Mouse (Mus musculus) ES-Bruce4 (cell line): ENCODE data around the gene Atp6v0d1. TPM values are rescaled to one million over a fixed set of nuclear protein-coding genes. Genes with fewer than 3 reads are reported as not detected.

Source experiments
- H3K27ac ChIP-seq: 2 replicates; pipeline ENCODE4 v1.5.1; 2012; ENCODE audit warnings: low read length, inconsistent platforms; ENCODE audit not compliant: insufficient read depth
- H3K27me3 ChIP-seq: 2 replicates; pipeline ENCODE4 v1.6.1; 2012; ENCODE audit warnings: mild to moderate bottlenecking, low read length, inconsistent platforms; ENCODE audit not compliant: control insufficient read depth, poor library complexity, insufficient read depth, severe bottlenecking
- H3K36me3 ChIP-seq: 2 replicates; pipeline ENCODE4 v1.6.1; 2012; ENCODE audit warnings: inconsistent platforms, mild to moderate bottlenecking, low read length, moderate library complexity; ENCODE audit not compliant: control insufficient read depth, poor library complexity, insufficient read depth, severe bottlenecking
- H3K4me1 ChIP-seq: one replicate; pipeline ENCODE4 v1.8.1; 2011; ENCODE audit warnings: low read length; ENCODE audit not compliant: control insufficient read depth, insufficient read depth
- H3K4me3 ChIP-seq: 2 replicates; pipeline ENCODE4 v1.5.1; 2011; ENCODE audit warnings: low read depth, mild to moderate bottlenecking, low read length
- H3K9ac ChIP-seq: 2 replicates; pipeline ENCODE4 v1.6.1; 2012; ENCODE audit warnings: low read depth, mild to moderate bottlenecking, inconsistent platforms; ENCODE audit not compliant: poor library complexity, severe bottlenecking
- H3K9me3 ChIP-seq: replicated peaks from 2 replicates; pipeline ENCODE4 v1.6.1; 2012; ENCODE audit warnings: mild to moderate bottlenecking, low read length, inconsistent platforms; ENCODE audit not compliant: control insufficient read depth, poor library complexity, insufficient read depth, severe bottlenecking
- CTCF ChIP-seq: IDR thresholded peaks from one replicate; pipeline ENCODE4 v1.8.1; 2011; ENCODE audit warnings: low read depth, low read length
- EP300 ChIP-seq: IDR thresholded peaks from 2 replicates; pipeline ENCODE4 v1.6.1; 2011; ENCODE audit warnings: low read depth, low read length; ENCODE audit not compliant: insufficient read depth
- POLR2A ChIP-seq: IDR thresholded peaks from one replicate; pipeline ENCODE4 v1.8.1; 2011; ENCODE audit warnings: low read length; ENCODE audit not compliant: insufficient read depth
- polyA plus RNA-seq: library from polyadenylated mRNA; stranded (reverse); fragments of >200 nt; gene quantifications from 2 replicates; pipeline ENCODE4 v1.2.4, GENCODE M21; 2011; ENCODE audit warnings: low read depth; ENCODE audit not compliant: missing spikeins, insufficient read depth, insufficient read length

The Atp6v0d1 gene
- polyA plus RNA-seq, 1 experiment: 78.4 TPM

GRCm38 (mm10) chr8:105552824-105553223, 13.0 kb downstream of the Atp6v0d1 start:
- H3K9ac ChIP-seq: no peak overlapping the region
- H3K4me3 ChIP-seq: no peak overlapping the region
- no peaks in the 10 kb centered on the region for H3K27me3 ChIP-seq
- no peak for TF ChIP-seq EP300
- TF ChIP-seq POLR2A: no peak
- TF ChIP-seq CTCF: no peak
- H3K36me3 ChIP-seq: no peaks in the 10 kb centered on the region
- no peaks in the 10 kb centered on the region for H3K4me1 ChIP-seq
- H3K27ac ChIP-seq: no peak overlapping the region
- no peaks in the 10 kb centered on the region for H3K9me3 ChIP-seq

GRCm38 (mm10) chr8:105552032-105552431, 13.8 kb downstream of the Atp6v0d1 start:
- TF ChIP-seq CTCF: no peak
- no peak for TF ChIP-seq POLR2A
- TF ChIP-seq EP300: no peak
- Histone ChIP-seq H3K9me3 (no peaks in the 10 kb centered on the region), H3K27me3 (no peaks in the 10 kb centered on the region), H3K9ac (no peak overlapping the region), H3K27ac (no peak overlapping the region), H3K4me3 (no peak overlapping the region), H3K36me3 (no peaks in the 10 kb centered on the region), H3K4me1 (no peaks in the 10 kb centered on the region)

- Histone ChIP-seq H3K9me3 (no peaks in the 10 kb centered on the region), H3K27ac (no peak overlapping the region), H3K27me3 (no peaks in the 10 kb centered on the region), H3K9ac (no peak overlapping the region), H3K36me3 (no peaks in the 10 kb centered on the region), H3K4me3 (no peak overlapping the region), H3K4me1 (no peaks in the 10 kb centered on the region)
- TF ChIP-seq CTCF (no peak), POLR2A (no peak), EP300 (no peak)
Measured at GRCm38 (mm10) chr8:105550083-105550482, 15.8 kb downstream of the Atp6v0d1 start.

- no peak for TF ChIP-seq CTCF
- TF ChIP-seq EP300: no peak
- no peak for TF ChIP-seq POLR2A
- H3K36me3 ChIP-seq: no peaks in the 10 kb centered on the region
- H3K27ac ChIP-seq: no peak overlapping the region
- H3K4me1 ChIP-seq: no peaks in the 10 kb centered on the region
- H3K9ac ChIP-seq: no peak overlapping the region
- no peaks in the 10 kb centered on the region for H3K9me3 ChIP-seq
- no peaks in the 10 kb centered on the region for H3K27me3 ChIP-seq
- H3K4me3 ChIP-seq: no peak overlapping the region
Measured at GRCm38 (mm10) chr8:105549506-105549905, 16.3 kb downstream of the Atp6v0d1 start.

GRCm38 (mm10) chr8:105546384-105547350, 19.2 kb downstream of the Atp6v0d1 start:
- no peaks in the 10 kb centered on the region for H3K27me3 ChIP-seq
- no peak for TF ChIP-seq POLR2A
- TF ChIP-seq CTCF: no peak
- TF ChIP-seq EP300: no peak
- no peaks in the 10 kb centered on the region for H3K9me3 ChIP-seq
- H3K9ac ChIP-seq: no peak overlapping the region
- H3K4me1 ChIP-seq: no peaks in the 10 kb centered on the region
- no peaks in the 10 kb centered on the region for H3K36me3 ChIP-seq
- no peak overlapping the region for H3K4me3 ChIP-seq
- H3K27ac ChIP-seq: no peak overlapping the region

- Histone ChIP-seq H3K27me3 (no peaks in the 10 kb centered on the region), H3K4me1 (no peaks in the 10 kb centered on the region), H3K9me3 (no peaks in the 10 kb centered on the region), H3K27ac (no peak overlapping the region), H3K36me3 (no peaks in the 10 kb centered on the region), H3K9ac (no peak overlapping the region), H3K4me3 (no peak overlapping the region)
- TF ChIP-seq POLR2A: no peak
- no peak for TF ChIP-seq EP300
- TF ChIP-seq CTCF: no peak
Measured at GRCm38 (mm10) chr8:105545249-105545648, 20.6 kb downstream of the Atp6v0d1 start.
